Mouse (Mus musculus) left cerebral cortex, adult 2 months (tissue): ENCODE results near the gene Acoxl. TPM values are rescaled to one million over a fixed set of nuclear protein-coding genes. Genes with fewer than 3 reads are reported as not detected.

Experiments
- DNase-seq, 2 experiments: peaks; one replicate each; pipeline ENCODE4 v3.0.0; 2021 to 2022; ENCODE audit warnings: low spot score in 2 of 2, mixed read lengths in 1 of 2; ENCODE audit errors: extremely low spot score in 1 of 2
- H3K27ac ChIP-seq: fragments of 200-600 bp; 2 replicates; pipeline ENCODE4 v1.8.1; 2022
- H3K4me3 ChIP-seq: fragments of 200-600 bp; 2 replicates; pipeline ENCODE4 v1.8.1; 2022
- CTCF ChIP-seq: fragments of 200-600 bp; IDR thresholded peaks from 2 replicates; pipeline ENCODE4 v1.8.1; 2022; ENCODE audit warnings: antibody characterized with exemption, mild to moderate bottlenecking, moderate library complexity
- intact Hi-C: fragments of 180-260 bp; cut with DNase I; formaldehyde crosslinking; loops from one replicate; pipeline ENCODE4 v1.15.1; 2025
- total RNA-seq, 2 experiments: library from RNA; stranded (reverse); gene quantifications; 2 replicates each; pipeline ENCODE4 v1.2.3; 2021

Acoxl gene
- total RNA-seq, 2 experiments from 2014 or later, result not detected

GRCm38 (mm10) chr2:128060213-128060612 is 221.5 kb downstream of the Acoxl start:
- H3K4me3 ChIP-seq, result no peak overlapping the region

GRCm38 (mm10) chr2:128060680-128061287 is 222.1 kb downstream of the Acoxl start:
- no peak overlapping the region for H3K27ac ChIP-seq
- DNase-seq, result no peak
- no peak overlapping the region for H3K4me3 ChIP-seq
- intact Hi-C loops, result no loop called here
- no peak for TF ChIP-seq CTCF

More at GRCm38 (mm10) chr2:128060213-128060612, 221.5 kb downstream of the Acoxl start:
- no peak for TF ChIP-seq CTCF
- intact Hi-C loops, result no loop called here
- no peak overlapping the region for H3K27ac ChIP-seq
- DNase-seq, result no peak

GRCm38 (mm10) chr2:128061491-128061890 is 222.8 kb downstream of the Acoxl start:
- no peak for DNase-seq
- no peak overlapping the region for H3K27ac ChIP-seq
- intact Hi-C loops, result no loop called here
- no peak for TF ChIP-seq CTCF
- no peak overlapping the region for H3K4me3 ChIP-seq

- H3K27ac ChIP-seq, result no peak overlapping the region
- intact Hi-C loops, result no loop called here
- TF ChIP-seq CTCF, result no peak
- no peak overlapping the region for H3K4me3 ChIP-seq
- DNase-seq, result no peak
Measured at GRCm38 (mm10) chr2:128062756-128063155, 224.1 kb downstream of the Acoxl start.

DNA sequence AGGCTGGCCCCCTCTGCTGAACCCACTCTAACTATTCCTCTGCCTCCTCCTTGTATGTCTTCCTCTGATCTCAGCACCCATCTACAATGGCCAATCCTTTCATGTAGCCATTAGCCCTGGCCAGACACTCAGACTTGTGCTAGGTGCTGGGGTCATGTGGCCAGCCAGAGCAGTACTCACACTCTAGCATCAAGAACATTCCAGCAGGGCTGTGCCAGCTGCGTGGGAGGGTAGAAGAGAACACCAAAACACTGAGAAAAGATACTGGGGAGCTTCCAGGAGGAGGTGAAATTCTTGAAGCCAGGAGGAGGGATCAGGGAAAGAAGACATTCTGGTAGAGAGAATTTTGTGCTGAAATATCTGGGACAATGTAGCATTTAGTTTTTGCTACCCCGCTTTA is 226.3 kb downstream of the Acoxl start:
- no peak overlapping the region for H3K4me3 ChIP-seq
- TF ChIP-seq CTCF, result no peak
- peak in 1 of 2 experiments; percentile 26 for DNase-seq
- H3K27ac ChIP-seq, result no peak overlapping the region
- intact Hi-C loops, result no loop called here

- Histone ChIP-seq H3K4me3 (no peak overlapping the region), H3K27ac (no peak overlapping the region)
- intact Hi-C loops, result no loop called here
- TF ChIP-seq CTCF, result no peak
- DNase-seq, result no peak
Measured at GRCm38 (mm10) chr2:128065576-128065975, 226.9 kb downstream of the Acoxl start.

GRCm38 (mm10) chr2:128067162-128067561 is 228.5 kb downstream of the Acoxl start:
- Histone ChIP-seq H3K4me3 (no peak overlapping the region), H3K27ac (no peak overlapping the region)
- intact Hi-C loops, result no loop called here
- no peak for TF ChIP-seq CTCF
- DNase-seq, result no peak

DNA sequence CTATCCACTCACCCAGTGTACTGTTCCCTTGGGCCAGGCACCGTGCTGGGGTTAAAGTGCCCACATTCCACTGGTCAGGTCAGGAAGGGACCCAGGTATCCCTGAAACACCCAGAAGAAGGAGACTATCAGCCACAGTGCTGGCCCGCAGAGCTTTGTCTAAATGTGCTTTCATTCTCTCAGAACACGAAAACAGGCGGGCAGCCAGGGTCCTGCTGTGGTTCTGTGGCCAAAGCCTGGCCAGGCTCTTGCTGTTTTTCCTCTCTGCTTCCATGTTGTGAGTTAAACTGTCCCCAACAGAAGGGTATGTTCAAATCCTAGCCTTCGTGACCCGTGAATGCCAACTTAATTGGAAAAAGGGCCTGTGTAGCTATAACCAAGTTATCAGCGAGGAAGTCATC is 228.9 kb downstream of the Acoxl start:
- Histone ChIP-seq H3K4me3 (no peak overlapping the region), H3K27ac (no peak overlapping the region)
- intact Hi-C loops, result no loop called here

GRCm38 (mm10) chr2:128068176-128068575 is 229.5 kb downstream of the Acoxl start:
- no peak for DNase-seq
- H3K27ac ChIP-seq, result no peak overlapping the region
- no peak for TF ChIP-seq CTCF
- H3K4me3 ChIP-seq, result no peak overlapping the region
- intact Hi-C loops, result no loop called here

More for the DNA sequence above, 228.9 kb downstream of the Acoxl start:
- no peak for TF ChIP-seq CTCF
- DNase-seq, result no peak

DNA sequence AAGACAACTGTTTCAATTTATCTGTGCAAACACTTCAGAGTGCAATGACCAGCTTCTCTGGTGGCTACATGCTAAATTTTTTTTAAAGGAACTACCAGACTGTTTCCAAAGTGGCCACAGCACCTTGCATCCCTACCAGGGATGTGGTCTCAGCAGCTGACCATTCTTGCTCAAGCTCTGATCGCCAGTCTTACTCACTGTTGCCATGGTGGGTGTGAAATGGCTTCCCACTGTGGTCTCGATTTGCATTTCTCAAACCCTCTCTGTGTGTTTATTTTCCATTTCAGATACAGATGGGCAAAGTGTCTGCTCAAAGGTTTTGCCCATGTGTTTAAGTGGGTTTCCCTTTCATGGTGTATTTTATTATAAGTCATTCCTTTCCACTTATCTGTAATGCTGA is 230.3 kb downstream of the Acoxl start:
- H3K4me3 ChIP-seq, result no peak overlapping the region

GRCm38 (mm10) chr2:128071791-128072190 is 233.1 kb downstream of the Acoxl start:
- no peak for DNase-seq
- H3K27ac ChIP-seq, result no peak overlapping the region
- intact Hi-C loops, result no loop called here
- no peak for TF ChIP-seq CTCF
- H3K4me3 ChIP-seq, result no peak overlapping the region

More for the DNA sequence above, 230.3 kb downstream of the Acoxl start:
- DNase-seq, result no peak
- intact Hi-C loops, result no loop called here
- TF ChIP-seq CTCF, result no peak
- H3K27ac ChIP-seq, result no peak overlapping the region

- DNase-seq, result no peak
- Histone ChIP-seq H3K4me3 (no peak overlapping the region), H3K27ac (no peak overlapping the region)
- intact Hi-C loops, result no loop called here
- no peak for TF ChIP-seq CTCF
Measured at GRCm38 (mm10) chr2:128072944-128073343, 234.3 kb downstream of the Acoxl start.

- intact Hi-C loops, result no loop called here
- H3K4me3 ChIP-seq, result no peak overlapping the region
- no peak for DNase-seq
- TF ChIP-seq CTCF, result no peak
- no peak overlapping the region for H3K27ac ChIP-seq
Measured at GRCm38 (mm10) chr2:128073603-128074002, 234.9 kb downstream of the Acoxl start.
